Mouse (Mus musculus): ENCODE data around the gene Hp. TPM values are rescaled to one million over a fixed set of nuclear protein-coding genes. Genes with fewer than 3 reads are reported as not detected.
A peak's percentile ranks its signal among the peaks of the same experiment; 100 is the strongest.

The Hp gene
- polyA plus RNA-seq, 1 experiment from 2014 or later = 4,072 TPM

- peak within 1 kb of the TSS; percentile 66 for H3K4me3 ChIP-seq (ENCODE audit: low read depth, low read length)
- peak; percentile 73 for TF ChIP-seq EP300 (IDR thresholded peaks at IDR 0.05; ENCODE audit: low read depth)
- peak; percentile 30; the same call in 1 of the 2 replicates for TF ChIP-seq CTCF (IDR thresholded peaks at IDR 0.05; ENCODE audit: low read depth)
- peak; percentile 97 for ATAC-seq
Measured at GRCm38 (mm10) chr8:109608271-109609152, 29.5 kb upstream of the Hp start, which contains the start of gene Dhodh. Dhodh (minus strand) TSS chr8:109608673.

GRCm38 (mm10) chr8:109607650-109608049 lies 28.7 kb upstream of the Hp start:
- no peaks in the 10 kb centered on the region for H3K9me3 ChIP-seq (ENCODE audit: low read length)
- H3K36me3 ChIP-seq (replicated peaks; ENCODE audit: insufficient read depth, low read length) = peaks cover 16% of the 10 kb centered on the region
- no peak overlapping the region; the same call in 1 of the 2 replicates for H3K27ac ChIP-seq (ENCODE audit: low read depth)
- peak overlapping the region; percentile 99 for H3K4me2 ChIP-seq (ENCODE audit: low read depth, low read length)
- 4% methylated on average over 12 of the region's 12 CpGs for WGBS (ENCODE audit: insufficient replicate concordance)
- TF ChIP-seq EP300 (IDR thresholded peaks at IDR 0.05; ENCODE audit: low read depth) (no peak), CTCF (IDR thresholded peaks at IDR 0.05; ENCODE audit: low read depth) (no peak)
- ATAC-seq = no peak
- H3K9ac ChIP-seq (replicated peaks) = peak overlapping the region; percentile 72
- no peak for DNase-seq
- H3K4me3 ChIP-seq (ENCODE audit: low read depth, low read length) = peak overlapping the region; percentile 66
- H3K27me3 ChIP-seq (ENCODE audit: insufficient read depth, low read length) = no peaks in the 10 kb centered on the region
- peaks cover 18% of the 10 kb centered on the region for H3K4me1 ChIP-seq (ENCODE audit: insufficient read depth)

More at GRCm38 (mm10) chr8:109608271-109609152, 29.5 kb upstream of the Hp start, which contains the start of gene Dhodh:
- Histone ChIP-seq H3K9ac (replicated peaks) (peak within 1 kb of the TSS; percentile 72), H3K4me1 (ENCODE audit: insufficient read depth) (peaks cover 18% of the 10 kb centered on the region), H3K9me3 (ENCODE audit: low read length) (no peaks in the 10 kb centered on the region), H3K4me2 (ENCODE audit: low read depth, low read length) (peak within 1 kb of the TSS; percentile 99), H3K27ac (ENCODE audit: low read depth) (peak within 1 kb of the TSS; percentile 98), H3K36me3 (replicated peaks; ENCODE audit: insufficient read depth, low read length) (peaks cover 9% of the 10 kb centered on the region; the same call in 1 of the 2 replicates), H3K27me3 (ENCODE audit: insufficient read depth, low read length) (no peaks in the 10 kb centered on the region)
- DNase-seq = peak; percentile 97
- under 1% methylated on average over 42 of the region's 42 CpGs for WGBS (ENCODE audit: insufficient replicate concordance)

GRCm38 (mm10) chr8:109606725-109607124 lies 27.8 kb upstream of the Hp start:
- no peak for TF ChIP-seq CTCF (IDR thresholded peaks at IDR 0.05; ENCODE audit: low read depth)
- TF ChIP-seq EP300 (IDR thresholded peaks at IDR 0.05; ENCODE audit: low read depth) = no peak
- H3K27ac ChIP-seq (ENCODE audit: low read depth) = no peak overlapping the region
- WGBS (ENCODE audit: insufficient replicate concordance) = 70% methylated on average over 2 of the region's 2 CpGs

GRCm38 (mm10) chr8:109595854-109596253 lies 16.9 kb upstream of the Hp start:
- no peaks in the 10 kb centered on the region for H3K9me3 ChIP-seq (ENCODE audit: low read length)
- peaks cover 7% of the 10 kb centered on the region; the same call in 1 of the 2 replicates for H3K4me1 ChIP-seq (ENCODE audit: insufficient read depth)
- no peak overlapping the region for H3K4me3 ChIP-seq (ENCODE audit: low read depth, low read length)
- no peaks in the 10 kb centered on the region for H3K27me3 ChIP-seq (ENCODE audit: insufficient read depth, low read length)
- H3K4me2 ChIP-seq (ENCODE audit: low read depth, low read length) = no peak overlapping the region
- peak; percentile 95 for TF ChIP-seq CTCF (IDR thresholded peaks at IDR 0.05; ENCODE audit: low read depth)
- no peak for TF ChIP-seq EP300 (IDR thresholded peaks at IDR 0.05; ENCODE audit: low read depth)
- DNase-seq = peak; percentile 82
- H3K9ac ChIP-seq (replicated peaks) = no peak overlapping the region
- WGBS (ENCODE audit: insufficient replicate concordance) = 43% methylated on average over 8 of the region's 8 CpGs
- no peak overlapping the region for H3K27ac ChIP-seq (ENCODE audit: low read depth)
- H3K36me3 ChIP-seq (replicated peaks; ENCODE audit: insufficient read depth, low read length) = peaks cover 19% of the 10 kb centered on the region
- ATAC-seq = peak; percentile 37; the same call in 1 of the 2 replicates

More at GRCm38 (mm10) chr8:109606725-109607124, 27.8 kb upstream of the Hp start:
- DNase-seq (no peak), ATAC-seq (no peak)
- H3K27me3 ChIP-seq (ENCODE audit: insufficient read depth, low read length) = no peaks in the 10 kb centered on the region
- H3K4me1 ChIP-seq (ENCODE audit: insufficient read depth) = peaks cover 18% of the 10 kb centered on the region
- no peaks in the 10 kb centered on the region for H3K9me3 ChIP-seq (ENCODE audit: low read length)
- no peak overlapping the region for H3K9ac ChIP-seq (replicated peaks)
- no peak overlapping the region for H3K4me3 ChIP-seq (ENCODE audit: low read depth, low read length)
- H3K36me3 ChIP-seq (replicated peaks; ENCODE audit: insufficient read depth, low read length) = peaks cover 23% of the 10 kb centered on the region
- no peak overlapping the region for H3K4me2 ChIP-seq (ENCODE audit: low read depth, low read length)

- ATAC-seq (peak; percentile 35; the same call in 1 of the 2 replicates), DNase-seq (peak; percentile 34)
- peaks cover 7% of the 10 kb centered on the region; the same call in 1 of the 2 replicates for H3K4me1 ChIP-seq (ENCODE audit: insufficient read depth)
- no peak for TF ChIP-seq EP300 (IDR thresholded peaks at IDR 0.05; ENCODE audit: low read depth)
- TF ChIP-seq CTCF (IDR thresholded peaks at IDR 0.05; ENCODE audit: low read depth) = peak; percentile 76
- H3K27ac ChIP-seq (ENCODE audit: low read depth) = no peak overlapping the region
- no peaks in the 10 kb centered on the region for H3K27me3 ChIP-seq (ENCODE audit: insufficient read depth, low read length)
- H3K36me3 ChIP-seq (replicated peaks; ENCODE audit: insufficient read depth, low read length) = peaks cover 13% of the 10 kb centered on the region
- H3K4me3 ChIP-seq (ENCODE audit: low read depth, low read length) = no peak overlapping the region
- 63% methylated on average over 6 of the region's 6 CpGs for WGBS (ENCODE audit: insufficient replicate concordance)
- H3K4me2 ChIP-seq (ENCODE audit: low read depth, low read length) = no peak overlapping the region
- no peaks in the 10 kb centered on the region for H3K9me3 ChIP-seq (ENCODE audit: low read length)
- H3K9ac ChIP-seq (replicated peaks) = no peak overlapping the region
Measured at GRCm38 (mm10) chr8:109593117-109593788, 14.3 kb upstream of the Hp start.
